Mouse (Mus musculus): ENCODE results near the gene Tnr. TPM values are rescaled to one million over a fixed set of nuclear protein-coding genes. Genes with fewer than 3 reads are reported as not detected.

Tnr gene
- polyA plus RNA-seq, 1 experiment from 2014 or later: 2.6 TPM

DNA sequence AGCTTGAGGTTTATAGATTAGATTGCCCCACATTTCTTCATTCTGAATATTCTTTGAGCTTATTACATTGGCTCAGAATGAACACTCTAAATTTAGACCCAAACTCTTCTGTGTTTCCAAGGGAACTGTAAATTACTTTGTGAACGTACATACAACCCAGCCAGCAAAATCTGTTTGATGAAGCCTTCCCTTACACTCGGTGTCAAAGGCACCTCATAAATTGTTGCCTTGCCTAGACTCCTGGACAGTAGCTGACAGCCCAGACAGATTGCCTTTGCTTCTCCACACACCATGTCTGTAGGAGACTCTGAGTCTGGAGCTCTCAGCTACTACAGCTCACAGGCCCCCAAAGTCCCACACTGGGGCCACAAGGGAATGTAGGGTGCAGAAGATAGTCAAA, 298.8 kb downstream of the Tnr start:
- H3K27ac ChIP-seq (ENCODE audit: low read depth, low read length): no peak overlapping the region; the same call in 1 of the 2 replicates
- H3K9ac ChIP-seq (ENCODE audit: low read length): no peak overlapping the region
- H3K36me3 ChIP-seq (ENCODE audit: control insufficient read depth, insufficient read depth, low read length): no peaks in the 10 kb centered on the region
- no peaks in the 10 kb centered on the region for H3K9me3 ChIP-seq (replicated peaks; ENCODE audit: control insufficient read depth, low read length)
- no peak overlapping the region for H3K4me3 ChIP-seq (ENCODE audit: low read depth, low read length)
- ATAC-seq: no peak
- 0 out of 2 replicates have a peak, but pooled peaks cover 2% of the 10 kb centered on the region for H3K4me1 ChIP-seq (ENCODE audit: control insufficient read depth, insufficient read depth, low read length)
- no peaks in the 10 kb centered on the region for H3K27me3 ChIP-seq (replicated peaks; ENCODE audit: control insufficient read depth, insufficient read depth, low read length)
- H3K4me2 ChIP-seq (ENCODE audit: low read length): no peak overlapping the region
- DNase-seq (ENCODE audit: low spot score): peak; percentile 21
- WGBS: 85% methylated on average over 2 of the region's 2 CpGs

DNA sequence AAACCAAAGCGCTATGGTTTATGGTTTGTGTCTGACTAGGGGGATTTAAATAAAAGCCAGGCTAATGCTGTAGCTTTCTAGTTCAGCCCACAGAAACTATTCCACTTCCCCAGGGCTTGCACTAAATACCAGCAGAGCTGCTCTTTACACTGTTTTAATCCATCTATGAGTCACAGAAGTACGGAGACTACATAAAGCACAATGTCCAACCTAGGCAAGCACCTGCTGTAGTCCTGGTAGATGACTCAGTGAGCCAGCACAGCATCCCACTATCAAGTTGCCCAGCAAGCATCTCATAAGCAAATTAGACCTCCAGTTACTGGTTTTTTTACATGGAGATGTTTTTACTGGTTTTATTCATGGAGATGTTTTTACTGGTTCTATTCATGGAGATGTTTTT, 305.0 kb downstream of the Tnr start:
- Histone ChIP-seq H3K27ac (ENCODE audit: low read depth, low read length) (no peak overlapping the region), H3K9ac (ENCODE audit: low read length) (no peak overlapping the region), H3K36me3 (ENCODE audit: control insufficient read depth, insufficient read depth, low read length) (no peaks in the 10 kb centered on the region), H3K4me3 (ENCODE audit: low read depth, low read length) (no peak overlapping the region), H3K4me1 (ENCODE audit: control insufficient read depth, insufficient read depth, low read length) (no peaks in the 10 kb centered on the region), H3K4me2 (ENCODE audit: low read length) (no peak overlapping the region), H3K27me3 (replicated peaks; ENCODE audit: control insufficient read depth, insufficient read depth, low read length) (no peaks in the 10 kb centered on the region), H3K9me3 (replicated peaks; ENCODE audit: control insufficient read depth, low read length) (no peaks in the 10 kb centered on the region)
- 88% methylated on average over 2 of the region's 2 CpGs for WGBS
- DNase-seq (ENCODE audit: low spot score): no peak
- ATAC-seq: no peak

DNA sequence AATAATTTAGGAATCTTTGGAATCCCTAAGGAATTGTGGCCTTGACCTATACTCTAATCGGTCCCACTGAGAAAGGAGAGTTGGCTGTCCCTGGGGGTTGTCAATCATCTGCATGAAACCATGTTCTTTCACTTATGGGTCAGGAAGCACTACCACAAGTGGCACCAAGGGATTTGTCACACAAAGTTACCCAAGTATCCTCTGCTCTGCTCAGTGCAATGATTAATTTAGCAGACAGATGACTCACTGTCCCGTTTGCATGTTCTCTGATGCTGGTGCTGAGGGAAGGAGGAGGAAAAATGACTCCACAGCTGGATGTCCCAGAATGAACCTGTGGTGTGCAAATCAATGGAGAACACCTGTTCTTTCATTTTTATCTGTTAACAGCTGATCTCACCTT, 309.6 kb downstream of the Tnr start:
- WGBS: 71% methylated on average over 2 of the region's 2 CpGs
- H3K4me1 ChIP-seq (ENCODE audit: control insufficient read depth, insufficient read depth, low read length): no peaks in the 10 kb centered on the region
- no peak overlapping the region for H3K4me3 ChIP-seq (ENCODE audit: low read depth, low read length)
- H3K9ac ChIP-seq (ENCODE audit: low read length): no peak overlapping the region
- no peaks in the 10 kb centered on the region for H3K27me3 ChIP-seq (replicated peaks; ENCODE audit: control insufficient read depth, insufficient read depth, low read length)
- no peaks in the 10 kb centered on the region for H3K36me3 ChIP-seq (ENCODE audit: control insufficient read depth, insufficient read depth, low read length)
- H3K27ac ChIP-seq (ENCODE audit: low read depth, low read length): no peak overlapping the region
- no peak for DNase-seq (ENCODE audit: low spot score)
- H3K4me2 ChIP-seq (ENCODE audit: low read length): no peak overlapping the region
- no peaks in the 10 kb centered on the region for H3K9me3 ChIP-seq (replicated peaks; ENCODE audit: control insufficient read depth, low read length)
- no peak for ATAC-seq

DNA sequence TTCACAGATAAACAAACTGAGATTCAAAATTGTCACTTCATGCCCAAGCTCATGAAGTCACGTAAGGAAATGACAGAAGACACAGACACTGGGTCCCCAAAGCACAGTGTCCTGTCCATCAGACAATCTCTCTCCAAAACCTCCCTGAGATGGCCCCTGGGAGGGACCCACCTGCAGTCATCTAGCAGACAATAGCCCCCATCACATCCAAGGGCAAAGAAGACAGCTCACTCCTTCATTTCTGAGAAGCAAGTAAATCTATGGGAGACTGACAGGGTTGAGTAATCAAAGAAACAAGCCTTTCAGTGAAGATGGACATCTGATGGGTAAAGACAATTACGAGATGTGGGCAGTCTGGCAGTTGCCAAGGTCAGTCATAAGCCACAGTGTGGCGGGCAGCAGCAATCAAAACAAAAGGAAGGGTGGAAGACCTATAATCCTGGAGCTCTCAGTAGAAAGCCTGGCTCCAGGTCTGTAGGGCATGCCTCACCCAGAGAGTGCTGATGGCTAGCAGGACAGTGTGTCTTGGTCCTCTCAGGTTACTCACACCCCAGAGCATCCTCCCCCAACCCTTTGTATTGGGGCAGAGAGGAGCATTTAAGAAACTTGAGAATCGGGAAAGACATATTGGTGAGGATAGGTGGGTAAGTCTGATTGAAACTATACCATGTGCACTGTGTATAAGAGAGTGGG, 310.2 kb downstream of the Tnr start:
- Histone ChIP-seq H3K4me1 (ENCODE audit: control insufficient read depth, insufficient read depth, low read length) (no peaks in the 10 kb centered on the region), H3K27me3 (replicated peaks; ENCODE audit: control insufficient read depth, insufficient read depth, low read length) (no peaks in the 10 kb centered on the region), H3K9me3 (replicated peaks; ENCODE audit: control insufficient read depth, low read length) (no peaks in the 10 kb centered on the region), H3K4me2 (ENCODE audit: low read length) (no peak overlapping the region), H3K27ac (ENCODE audit: low read depth, low read length) (no peak overlapping the region), H3K4me3 (ENCODE audit: low read depth, low read length) (no peak overlapping the region), H3K36me3 (ENCODE audit: control insufficient read depth, insufficient read depth, low read length) (no peaks in the 10 kb centered on the region), H3K9ac (ENCODE audit: low read length) (no peak overlapping the region)
- no peak for DNase-seq (ENCODE audit: low spot score)
- ATAC-seq: no peak
- WGBS: 58% methylated on average over 4 of the region's 4 CpGs

DNA sequence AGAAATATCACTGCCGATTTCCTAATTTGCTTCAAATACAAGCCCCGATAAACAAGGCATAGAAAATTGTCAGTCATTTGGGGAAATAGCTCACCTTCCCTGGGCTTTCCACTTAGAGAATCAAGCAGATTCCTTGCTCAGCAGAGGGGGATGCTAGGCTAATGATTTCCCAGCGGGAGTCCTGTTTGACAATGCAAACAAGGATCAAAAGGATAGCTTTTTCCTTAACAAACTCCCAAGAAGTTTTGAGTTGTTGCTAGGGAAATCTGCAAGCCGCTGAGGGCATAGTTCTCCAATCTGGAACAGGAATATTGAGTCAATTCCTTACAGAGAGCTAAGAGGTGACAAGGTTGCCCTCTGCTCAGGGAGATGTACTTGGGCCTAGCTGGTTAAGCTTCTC, 311.6 kb downstream of the Tnr start:
- H3K4me3 ChIP-seq (ENCODE audit: low read depth, low read length): no peak overlapping the region
- H3K9me3 ChIP-seq (replicated peaks; ENCODE audit: control insufficient read depth, low read length): no peaks in the 10 kb centered on the region
- DNase-seq (ENCODE audit: low spot score) (no peak), ATAC-seq (no peak)
- no peaks in the 10 kb centered on the region for H3K4me1 ChIP-seq (ENCODE audit: control insufficient read depth, insufficient read depth, low read length)
- no peak overlapping the region for H3K4me2 ChIP-seq (ENCODE audit: low read length)
- H3K27me3 ChIP-seq (replicated peaks; ENCODE audit: control insufficient read depth, insufficient read depth, low read length): no peaks in the 10 kb centered on the region
- no peaks in the 10 kb centered on the region for H3K36me3 ChIP-seq (ENCODE audit: control insufficient read depth, insufficient read depth, low read length)
- H3K27ac ChIP-seq (ENCODE audit: low read depth, low read length): no peak overlapping the region
- WGBS: 6% methylated on average over 4 of the region's 4 CpGs
- no peak overlapping the region for H3K9ac ChIP-seq (ENCODE audit: low read length)

DNA sequence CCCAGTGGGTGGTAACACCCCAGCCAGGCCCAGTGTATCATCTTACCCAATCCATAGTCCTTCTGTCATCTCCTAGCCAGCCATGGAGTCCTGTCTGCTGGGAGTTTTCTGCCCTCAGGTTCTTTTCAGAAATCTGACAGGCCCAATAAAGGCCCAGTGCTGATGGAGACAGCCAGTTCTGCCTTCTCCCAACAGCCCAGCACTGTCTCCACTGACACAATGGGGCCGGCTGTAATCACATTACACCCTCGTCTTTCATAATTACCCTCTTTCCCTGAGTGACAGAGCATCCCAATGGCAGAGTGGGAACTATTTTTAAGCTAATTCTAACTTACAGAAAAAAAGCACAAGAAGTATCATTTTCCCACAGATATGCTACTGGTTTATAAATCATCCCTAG, 316.8 kb downstream of the Tnr start:
- WGBS: 25% methylated on average over 2 of the region's 2 CpGs
- no peak for DNase-seq (ENCODE audit: low spot score)
- ATAC-seq: no peak

DNA sequence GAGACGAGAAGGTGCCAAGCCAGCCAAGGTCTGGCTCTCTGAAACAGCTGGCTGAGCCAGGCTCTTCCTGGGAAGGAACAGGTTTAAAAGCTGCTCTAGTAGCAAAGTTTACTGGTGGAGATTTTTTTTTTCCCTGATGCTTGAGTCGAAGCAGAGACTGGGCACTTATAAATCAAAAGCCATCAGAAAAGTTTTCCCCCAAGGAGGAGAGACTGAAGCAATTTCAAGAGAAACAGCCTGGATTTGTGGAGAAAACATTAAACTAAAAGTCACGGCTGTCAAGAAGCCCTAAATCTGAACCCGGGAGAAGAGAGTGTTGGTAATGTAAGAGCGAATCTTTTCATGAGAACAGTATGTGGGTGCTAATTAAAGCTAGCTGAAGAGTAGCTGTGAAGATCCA, 319.3 kb downstream of the Tnr start:
- WGBS: 83% methylated on average over 5 of the region's 5 CpGs
- H3K4me2 ChIP-seq (ENCODE audit: low read length): no peak overlapping the region
- no peaks in the 10 kb centered on the region for H3K9me3 ChIP-seq (replicated peaks; ENCODE audit: control insufficient read depth, low read length)
- no peak overlapping the region for H3K9ac ChIP-seq (ENCODE audit: low read length)
- H3K4me1 ChIP-seq (ENCODE audit: control insufficient read depth, insufficient read depth, low read length): no peaks in the 10 kb centered on the region
- DNase-seq (ENCODE audit: low spot score): no peak
- ATAC-seq: no peak
- H3K27ac ChIP-seq (ENCODE audit: low read depth, low read length): no peak overlapping the region
- H3K27me3 ChIP-seq (replicated peaks; ENCODE audit: control insufficient read depth, insufficient read depth, low read length): no peaks in the 10 kb centered on the region
- H3K36me3 ChIP-seq (ENCODE audit: control insufficient read depth, insufficient read depth, low read length): no peaks in the 10 kb centered on the region
- no peak overlapping the region for H3K4me3 ChIP-seq (ENCODE audit: low read depth, low read length)

More for the DNA sequence above, 316.8 kb downstream of the Tnr start:
- H3K9me3 ChIP-seq (replicated peaks; ENCODE audit: control insufficient read depth, low read length): no peaks in the 10 kb centered on the region
- no peak overlapping the region for H3K4me3 ChIP-seq (ENCODE audit: low read depth, low read length)
- H3K9ac ChIP-seq (ENCODE audit: low read length): no peak overlapping the region
- no peaks in the 10 kb centered on the region for H3K36me3 ChIP-seq (ENCODE audit: control insufficient read depth, insufficient read depth, low read length)
- H3K27ac ChIP-seq (ENCODE audit: low read depth, low read length): no peak overlapping the region
- H3K4me1 ChIP-seq (ENCODE audit: control insufficient read depth, insufficient read depth, low read length): no peaks in the 10 kb centered on the region
- no peak overlapping the region for H3K4me2 ChIP-seq (ENCODE audit: low read length)
- H3K27me3 ChIP-seq (replicated peaks; ENCODE audit: control insufficient read depth, insufficient read depth, low read length): no peaks in the 10 kb centered on the region

DNA sequence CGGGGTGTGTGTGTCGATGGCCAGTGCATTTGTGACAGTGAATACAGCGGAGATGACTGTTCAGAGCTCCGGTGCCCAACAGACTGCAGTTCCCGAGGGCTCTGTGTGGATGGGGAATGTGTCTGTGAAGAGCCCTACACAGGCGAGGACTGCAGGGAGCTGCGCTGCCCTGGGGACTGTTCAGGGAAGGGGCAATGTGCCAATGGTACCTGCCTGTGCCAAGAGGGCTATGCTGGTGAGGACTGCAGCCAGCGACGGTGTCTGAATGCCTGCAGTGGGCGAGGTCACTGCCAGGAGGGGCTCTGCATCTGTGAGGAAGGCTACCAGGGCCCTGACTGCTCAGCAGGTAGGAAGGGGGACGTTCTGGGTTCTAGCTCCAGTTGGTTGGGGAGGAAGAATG, 328.5 kb downstream of the Tnr start:
- Histone ChIP-seq H3K36me3 (ENCODE audit: control insufficient read depth, insufficient read depth, low read length) (no peaks in the 10 kb centered on the region), H3K27ac (ENCODE audit: low read depth, low read length) (no peak overlapping the region), H3K4me2 (ENCODE audit: low read length) (no peak overlapping the region), H3K27me3 (replicated peaks; ENCODE audit: control insufficient read depth, insufficient read depth, low read length) (no peaks in the 10 kb centered on the region), H3K9ac (ENCODE audit: low read length) (no peak overlapping the region), H3K4me1 (ENCODE audit: control insufficient read depth, insufficient read depth, low read length) (no peaks in the 10 kb centered on the region), H3K4me3 (ENCODE audit: low read depth, low read length) (no peak overlapping the region), H3K9me3 (replicated peaks; ENCODE audit: control insufficient read depth, low read length) (no peaks in the 10 kb centered on the region)
- peak; percentile 23 for DNase-seq (ENCODE audit: low spot score)
- no peak for ATAC-seq
- WGBS: 83% methylated on average over 11 of the region's 11 CpGs

DNA sequence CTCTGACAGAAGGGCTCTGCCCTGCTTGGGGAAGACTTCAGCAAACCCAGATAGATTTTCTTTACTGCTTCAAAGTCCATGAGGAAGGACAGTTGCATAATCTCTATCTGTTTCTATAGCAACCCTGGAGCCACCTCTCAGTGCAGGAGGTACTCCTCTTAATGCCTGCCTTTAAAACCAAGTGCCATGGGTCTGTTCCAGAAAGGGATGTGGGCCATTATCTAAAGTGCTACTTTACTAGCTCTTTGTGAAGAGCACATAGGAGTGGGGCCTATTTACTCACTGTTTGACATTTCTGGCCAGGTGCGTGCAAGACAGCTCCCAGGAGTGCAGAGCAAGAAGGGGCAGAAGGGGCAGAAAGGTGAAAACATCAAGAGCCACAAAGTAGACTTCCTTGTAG, 330.7 kb downstream of the Tnr start:
- H3K9me3 ChIP-seq (replicated peaks; ENCODE audit: control insufficient read depth, low read length): no peaks in the 10 kb centered on the region
- H3K4me2 ChIP-seq (ENCODE audit: low read length): no peak overlapping the region
- no peaks in the 10 kb centered on the region for H3K36me3 ChIP-seq (ENCODE audit: control insufficient read depth, insufficient read depth, low read length)
- H3K4me3 ChIP-seq (ENCODE audit: low read depth, low read length): no peak overlapping the region
- no peak overlapping the region for H3K9ac ChIP-seq (ENCODE audit: low read length)
- H3K4me1 ChIP-seq (ENCODE audit: control insufficient read depth, insufficient read depth, low read length): no peaks in the 10 kb centered on the region
- H3K27me3 ChIP-seq (replicated peaks; ENCODE audit: control insufficient read depth, insufficient read depth, low read length): no peaks in the 10 kb centered on the region
- ATAC-seq (no peak; the same call in 1 of the 2 replicates), DNase-seq (ENCODE audit: low spot score) (no peak)
- 93% methylated on average over 1 of the region's 1 CpGs for WGBS
- H3K27ac ChIP-seq (ENCODE audit: low read depth, low read length): no peak overlapping the region
